Mouse (Mus musculus) heart, embryonic 12.5 days (tissue): ENCODE results near the gene Cbx1. TPM values are rescaled to one million over a fixed set of nuclear protein-coding genes. Genes with fewer than 3 reads are reported as not detected.
"Not testable (repeated sequence)": the region's sequence is repeated elsewhere in the genome, so short reads cannot be mapped to it uniquely, and the experiment has no call there.

Source experiments
- ATAC-seq: fragments of 200-750 bp; cut with Nextera tagmentation; 2 replicates; pipeline ENCODE4 v1.8.0; 2017; ENCODE audit warnings: moderate TSS enrichment, moderate library complexity; ENCODE audit not compliant: insufficient number of reproducible peaks, low FRiP score
- H3K27ac ChIP-seq: fragments of 300-500 bp; sonication (generic); 2 replicates; pipeline ENCODE4 v1.5.1; 2016; ENCODE audit warnings: mild to moderate bottlenecking, moderate library complexity; ENCODE audit not compliant: poor library complexity, severe bottlenecking
- H3K27me3 ChIP-seq: fragments of 300-500 bp; sonication (generic); replicated peaks from 2 replicates; pipeline ENCODE4 v1.6.1; 2016; ENCODE audit warnings: mild to moderate bottlenecking, moderate library complexity
- H3K36me3 ChIP-seq: fragments of 300-500 bp; sonication (generic); 2 replicates; pipeline ENCODE4 v1.6.1; 2016; ENCODE audit warnings: mild to moderate bottlenecking, moderate library complexity
- H3K4me1 ChIP-seq: fragments of 300-500 bp; sonication (generic); replicated peaks from 2 replicates; pipeline ENCODE4 v1.6.1; 2016; ENCODE audit warnings: mild to moderate bottlenecking
- H3K4me2 ChIP-seq: fragments of 300-500 bp; sonication (generic); 2 replicates; pipeline ENCODE4 v1.6.1; 2016; ENCODE audit warnings: mild to moderate bottlenecking, moderate library complexity
- H3K4me3 ChIP-seq: fragments of 300-500 bp; sonication (generic); 2 replicates; pipeline ENCODE4 v1.5.1; 2016; ENCODE audit warnings: mild to moderate bottlenecking
- H3K9ac ChIP-seq: fragments of 300-500 bp; sonication (generic); 2 replicates; pipeline ENCODE4 v1.6.1; 2016; ENCODE audit warnings: mild to moderate bottlenecking, moderate library complexity
- H3K9me3 ChIP-seq: fragments of 300-500 bp; sonication (generic); replicated peaks from 2 replicates; pipeline ENCODE4 v1.6.1; 2016; ENCODE audit warnings: mild to moderate bottlenecking, moderate library complexity
- WGBS: fragments of 180-500 bp; shearing (Covaris S2); methylation state at CpG from one replicate; pipeline ENCODE4 v1.1.7; 2016; 5-methylcytosine and 5-hydroxymethylcytosine counted together
- polyA plus RNA-seq: library from polyadenylated mRNA; unstranded; fragments of >200 nt; fragmentation: Nextera tagmentation; extraction: Ambion mirVana; gene quantifications from 2 replicates; pipeline ENCODE4 v1.2.1, GENCODE M21; 2016

The Cbx1 gene
- polyA plus RNA-seq, 1 experiment from 2014 or later = 57.9 TPM

DNA sequence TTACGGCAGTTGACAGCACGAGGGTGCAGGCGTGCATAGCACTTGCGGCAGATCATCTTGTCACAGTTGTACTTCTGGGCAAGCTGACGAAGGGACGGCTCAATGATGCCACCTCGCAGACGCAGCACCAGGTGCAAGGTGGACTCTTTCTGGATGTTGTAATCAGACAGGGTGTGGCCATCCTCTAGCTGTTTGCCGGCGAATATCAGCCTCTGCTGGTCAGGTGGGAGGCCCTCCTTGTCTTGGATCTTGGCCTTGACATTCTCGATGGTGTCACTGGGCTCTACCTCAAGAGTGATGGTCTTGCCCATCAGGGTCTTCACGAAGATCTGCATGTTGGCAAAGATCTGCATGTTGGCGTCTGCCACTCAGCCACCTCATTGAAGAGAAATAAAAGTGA, 6.6 kb downstream of the Cbx1 start:
- H3K4me3 ChIP-seq = no peak overlapping the region
- H3K9ac ChIP-seq = no peak overlapping the region
- ATAC-seq = no peak
- 96% methylated on average over 13 of the region's 13 CpGs for WGBS
- no peaks in the 10 kb centered on the region for H3K9me3 ChIP-seq
- no peaks in the 10 kb centered on the region for H3K27me3 ChIP-seq
- H3K27ac ChIP-seq = no peak overlapping the region
- no peak overlapping the region for H3K4me2 ChIP-seq
- H3K36me3 ChIP-seq = peaks cover 38% of the 10 kb centered on the region
- H3K4me1 ChIP-seq = peaks cover 16% of the 10 kb centered on the region

DNA sequence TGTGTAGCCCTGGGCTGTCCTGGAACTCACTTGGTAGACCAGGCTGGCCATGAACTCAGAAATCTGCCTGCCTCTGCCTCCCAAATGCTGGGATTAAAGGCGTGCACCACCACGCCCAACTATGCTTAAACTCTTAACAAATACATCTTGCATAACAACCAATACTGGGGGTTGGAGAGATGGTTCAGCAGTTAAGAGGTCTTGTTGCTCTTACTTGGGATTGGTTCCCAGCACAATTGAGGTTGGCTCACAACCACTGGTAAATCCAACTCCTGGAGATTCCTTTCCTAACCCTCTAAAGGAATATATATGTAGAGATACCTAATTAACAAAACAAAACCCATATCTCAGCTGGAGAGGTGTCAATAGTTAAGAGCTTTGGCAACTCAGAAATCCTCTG, 7.2 kb downstream of the Cbx1 start:
- H3K9ac ChIP-seq = no peak overlapping the region
- H3K27ac ChIP-seq = no peak overlapping the region
- peaks cover 44% of the 10 kb centered on the region for H3K36me3 ChIP-seq
- H3K27me3 ChIP-seq = no peaks in the 10 kb centered on the region
- WGBS = 92% methylated on average over 2 of the region's 2 CpGs
- no peak overlapping the region for H3K4me3 ChIP-seq
- H3K4me2 ChIP-seq = no peak overlapping the region
- no peak for ATAC-seq
- peaks cover 10% of the 10 kb centered on the region for H3K4me1 ChIP-seq
- H3K9me3 ChIP-seq = no peaks in the 10 kb centered on the region

DNA sequence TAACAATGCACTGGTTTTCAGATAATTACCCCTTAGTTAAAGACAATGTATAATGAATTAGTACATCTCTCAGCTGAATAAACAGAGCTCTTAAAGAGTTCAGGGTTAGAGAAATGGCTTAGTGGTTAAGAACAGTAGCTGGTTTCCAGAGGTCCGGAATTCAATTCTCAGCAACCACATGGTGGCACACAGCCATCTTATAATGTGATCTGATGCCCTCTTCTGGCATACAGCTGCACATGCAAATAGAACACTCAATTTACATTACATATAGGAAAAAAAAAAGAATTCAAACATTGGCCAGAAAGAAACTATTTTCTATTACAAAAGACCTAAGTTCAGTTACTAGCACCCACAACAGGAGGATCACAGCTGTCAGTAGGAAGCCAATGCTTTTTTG, 7.7 kb downstream of the Cbx1 start:
- no peak overlapping the region for H3K9ac ChIP-seq
- H3K4me1 ChIP-seq = peaks cover 9% of the 10 kb centered on the region; the same call in 1 of the 2 replicates
- no peak overlapping the region for H3K4me2 ChIP-seq
- H3K27ac ChIP-seq = no peak overlapping the region
- no peak overlapping the region for H3K4me3 ChIP-seq
- no peaks in the 10 kb centered on the region for H3K9me3 ChIP-seq
- ATAC-seq = no peak
- WGBS = 82% methylated on average over 1 of the region's 1 CpGs
- no peaks in the 10 kb centered on the region for H3K27me3 ChIP-seq
- H3K36me3 ChIP-seq = peaks cover 47% of the 10 kb centered on the region

DNA sequence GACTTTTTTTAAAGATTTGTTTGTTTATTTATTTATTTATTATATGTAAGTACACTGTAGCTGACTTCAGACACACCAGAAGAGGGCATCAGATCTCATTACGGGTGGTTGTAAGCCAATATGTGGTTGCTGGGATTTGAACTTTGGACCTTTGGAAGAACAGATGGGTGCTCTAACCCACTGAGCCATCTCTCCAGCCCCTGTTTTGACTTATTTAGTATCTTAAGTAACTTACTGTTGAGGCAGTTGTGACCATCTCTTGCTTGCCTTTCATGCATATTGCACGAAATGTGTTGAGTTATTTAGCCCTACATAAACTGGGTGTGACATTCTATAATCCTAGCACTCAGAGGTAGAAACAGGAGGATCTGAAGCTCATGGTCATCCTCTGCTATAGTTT, 10.6 kb downstream of the Cbx1 start:
- Histone ChIP-seq H3K27ac (no peak overlapping the region), H3K9ac (no peak overlapping the region), H3K4me2 (no peak overlapping the region), H3K36me3 (peaks cover 74% of the 10 kb centered on the region), H3K4me1 (no peaks in the 10 kb centered on the region), H3K4me3 (no peak overlapping the region), H3K27me3 (no peaks in the 10 kb centered on the region), H3K9me3 (no peaks in the 10 kb centered on the region)
- no peak for ATAC-seq
- WGBS = 86% methylated on average over 2 of the region's 2 CpGs

- Histone ChIP-seq H3K27ac (no peak overlapping the region), H3K4me1 (no peaks in the 10 kb centered on the region), H3K36me3 (peaks cover 86% of the 10 kb centered on the region), H3K27me3 (no peaks in the 10 kb centered on the region), H3K9me3 (no peaks in the 10 kb centered on the region), H3K4me3 (no peak overlapping the region), H3K9ac (no peak overlapping the region), H3K4me2 (no peak overlapping the region)
- 92% methylated on average over 5 of the region's 5 CpGs for WGBS
- ATAC-seq = no peak
Observed at GRCm38 (mm10) chr11:96805606-96806005, 16.7 kb downstream of the Cbx1 start.

DNA sequence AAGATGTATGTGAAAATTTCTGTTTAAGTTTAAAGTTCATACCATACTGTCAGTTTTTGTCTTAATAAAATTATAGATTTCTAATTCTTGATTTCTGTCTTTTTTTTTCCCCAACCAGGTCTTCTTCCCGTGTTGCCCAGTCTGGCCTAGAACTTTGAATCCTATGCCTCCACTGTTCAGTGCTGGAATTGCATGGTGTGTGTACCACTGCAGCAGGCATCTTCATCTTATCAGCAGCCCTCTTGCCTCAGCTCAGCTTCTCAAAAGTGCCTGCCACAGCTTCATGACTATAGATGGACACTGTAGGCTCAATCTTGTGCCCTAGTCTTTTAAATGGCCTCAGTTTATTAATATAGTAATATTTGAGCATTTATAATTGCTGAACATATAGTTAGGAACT, 19.1 kb downstream of the Cbx1 start:
- H3K4me2 ChIP-seq = no peak overlapping the region
- H3K9me3 ChIP-seq = no peaks in the 10 kb centered on the region
- no peak overlapping the region for H3K27ac ChIP-seq
- 37% methylated on average over 1 of the region's 1 CpGs for WGBS
- ATAC-seq = no peak
- no peak overlapping the region for H3K4me3 ChIP-seq
- no peak overlapping the region for H3K9ac ChIP-seq
- no peaks in the 10 kb centered on the region for H3K27me3 ChIP-seq
- H3K36me3 ChIP-seq = peaks cover 90% of the 10 kb centered on the region
- no peaks in the 10 kb centered on the region for H3K4me1 ChIP-seq

GRCm38 (mm10) chr11:96809562-96810235, 20.8 kb downstream of the Cbx1 start:
- no peak for ATAC-seq
- H3K27me3 ChIP-seq = no peaks in the 10 kb centered on the region
- H3K27ac ChIP-seq = no peak overlapping the region
- H3K4me1 ChIP-seq = no peaks in the 10 kb centered on the region
- H3K36me3 ChIP-seq = peaks cover 84% of the 10 kb centered on the region
- no peaks in the 10 kb centered on the region for H3K9me3 ChIP-seq
- H3K9ac ChIP-seq = no peak overlapping the region
- 90% methylated on average over 6 of the region's 6 CpGs for WGBS
- no peak overlapping the region for H3K4me3 ChIP-seq
- H3K4me2 ChIP-seq = no peak overlapping the region

GRCm38 (mm10) chr11:96811188-96811587, 22.3 kb downstream of the Cbx1 start:
- H3K4me3 ChIP-seq, H3K27ac ChIP-seq, H3K9me3 ChIP-seq, H3K4me2 ChIP-seq, H3K4me1 ChIP-seq, H3K27me3 ChIP-seq, H3K9ac ChIP-seq, ATAC-seq: not testable (repeated sequence)
- 87% methylated on average over 1 of the region's 1 CpGs for WGBS
- H3K36me3 ChIP-seq = peaks cover 81% of the 10 kb centered on the region

DNA sequence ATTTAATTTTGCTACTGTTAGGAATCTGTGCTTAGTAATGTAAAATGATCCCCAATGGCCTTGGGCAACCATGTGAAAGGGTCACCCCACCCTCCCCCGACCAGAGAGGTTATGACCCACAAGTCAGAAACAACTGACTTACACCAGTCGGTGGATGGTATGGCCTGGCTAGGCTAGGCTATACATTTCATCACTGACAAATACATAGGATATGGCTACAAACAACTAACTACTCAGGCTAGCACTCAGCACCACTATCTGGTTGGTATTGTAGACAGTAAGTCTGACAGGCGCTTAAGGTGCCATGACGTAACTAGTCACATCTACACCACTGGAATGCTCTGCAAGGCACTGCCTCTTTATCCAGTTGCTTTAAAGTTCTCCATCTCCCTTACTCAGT, 24.5 kb downstream of the Cbx1 start:
- no peaks in the 10 kb centered on the region for H3K4me1 ChIP-seq
- no peak overlapping the region for H3K4me2 ChIP-seq
- H3K9ac ChIP-seq = no peak overlapping the region
- peaks cover 91% of the 10 kb centered on the region for H3K36me3 ChIP-seq
- H3K4me3 ChIP-seq = no peak overlapping the region
- no peak for ATAC-seq
- H3K27me3 ChIP-seq = no peaks in the 10 kb centered on the region
- 0 out of 2 replicates have a peak overlapping the region, but pooled peaks have one; percentile 12 for H3K27ac ChIP-seq
- no peaks in the 10 kb centered on the region for H3K9me3 ChIP-seq
- 83% methylated on average over 4 of the region's 4 CpGs for WGBS

DNA sequence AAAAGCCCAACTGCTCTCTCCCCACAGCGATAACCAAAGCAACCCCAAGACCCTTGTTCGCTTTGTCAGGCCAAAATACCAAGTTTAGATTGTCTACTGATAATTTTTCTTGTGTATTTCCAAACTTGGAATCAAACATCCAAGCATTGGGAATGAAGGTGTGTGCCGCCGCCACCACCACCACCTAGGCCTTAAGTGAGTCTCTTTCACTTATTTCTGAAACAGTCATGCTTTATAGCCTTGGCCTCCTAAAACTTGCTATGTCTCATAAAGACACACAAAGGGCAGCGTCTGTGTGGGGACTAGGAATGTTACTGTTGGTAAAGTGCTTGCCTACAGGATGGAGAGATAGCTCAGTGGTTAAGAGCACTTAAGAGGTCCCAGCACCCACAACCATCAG, 25.0 kb downstream of the Cbx1 start:
- H3K4me2 ChIP-seq = no peak overlapping the region
- 82% methylated on average over 5 of the region's 5 CpGs for WGBS

DNA sequence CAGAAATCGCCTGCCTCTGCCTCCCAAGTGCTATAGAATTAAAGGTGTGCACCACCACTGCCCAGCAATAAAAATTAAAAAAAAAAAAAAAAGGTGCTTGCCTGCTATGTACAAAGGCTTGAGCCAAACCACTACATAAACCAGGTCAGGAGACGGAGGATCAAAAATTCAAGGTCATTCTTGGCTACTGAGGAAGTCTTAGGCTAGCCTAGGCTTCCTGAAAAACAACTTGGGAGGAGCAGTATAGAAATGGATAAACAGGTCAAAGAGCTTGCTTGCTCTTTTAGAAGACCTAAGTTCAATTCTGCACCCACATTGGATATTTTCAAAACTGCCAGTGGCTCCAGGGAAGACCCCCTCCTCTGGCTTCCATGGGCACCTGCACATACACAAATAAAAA, 25.5 kb downstream of the Cbx1 start:
- H3K4me1 ChIP-seq = no peaks in the 10 kb centered on the region
- H3K9me3 ChIP-seq = no peaks in the 10 kb centered on the region
- H3K36me3 ChIP-seq = peaks cover 91% of the 10 kb centered on the region
- no peak overlapping the region for H3K4me3 ChIP-seq
- no peak for ATAC-seq
- H3K9ac ChIP-seq = no peak overlapping the region
- no peak overlapping the region for H3K4me2 ChIP-seq
- WGBS = 86% methylated on average over 2 of the region's 2 CpGs
- no peak overlapping the region for H3K27ac ChIP-seq
- H3K27me3 ChIP-seq = no peaks in the 10 kb centered on the region

More for the DNA sequence above, 25.0 kb downstream of the Cbx1 start:
- Histone ChIP-seq H3K4me1 (no peaks in the 10 kb centered on the region), H3K27me3 (no peaks in the 10 kb centered on the region), H3K4me3 (no peak overlapping the region), H3K27ac (no peak overlapping the region), H3K9ac (no peak overlapping the region), H3K9me3 (no peaks in the 10 kb centered on the region), H3K36me3 (peaks cover 91% of the 10 kb centered on the region)
- ATAC-seq = no peak

GRCm38 (mm10) chr11:96815895-96816294, 27.0 kb downstream of the Cbx1 start:
- Histone ChIP-seq H3K9me3 (no peaks in the 10 kb centered on the region), H3K27me3 (no peaks in the 10 kb centered on the region), H3K9ac (no peak overlapping the region), H3K4me2 (no peak overlapping the region), H3K4me1 (no peaks in the 10 kb centered on the region), H3K4me3 (no peak overlapping the region), H3K36me3 (peaks cover 91% of the 10 kb centered on the region), H3K27ac (no peak overlapping the region)
- ATAC-seq = no peak
- WGBS = 96% methylated on average over 2 of the region's 2 CpGs
